Mouse (Mus musculus): ENCODE measurements around the gene Hyls1.

DNA sequence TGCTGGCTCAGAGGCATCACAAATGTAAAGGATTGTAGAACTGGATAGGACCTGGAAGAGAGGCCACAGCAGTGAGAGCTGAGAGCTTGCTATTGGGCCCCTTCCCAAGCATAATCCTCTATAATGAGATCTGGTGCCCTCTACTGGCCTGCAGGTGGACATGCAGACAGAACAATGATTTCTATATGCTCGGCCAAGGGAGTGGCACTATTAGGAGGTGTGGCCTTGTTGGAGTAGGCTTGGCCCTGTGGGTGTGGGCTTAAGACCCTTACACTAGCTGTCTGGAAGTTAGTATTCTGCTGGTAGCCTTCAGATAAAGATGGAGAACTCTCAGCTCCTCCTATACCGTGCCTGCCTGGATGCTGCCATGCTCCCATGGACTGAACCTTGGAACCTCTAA, 35.1 kb downstream of the Hyls1 start:
- 0 out of 2 replicates have a peak, but pooled peaks have one; percentile 10 for TF ChIP-seq CTCF (IDR thresholded peaks at IDR 0.05; ENCODE audit: insufficient read depth, low read depth, low read length)
- TF ChIP-seq POLR2A (IDR thresholded peaks at IDR 0.05; ENCODE audit: insufficient read depth, low read depth, low read length) = no peak
